Mouse (Mus musculus): ENCODE results near the gene Wdr91. TPM values are rescaled to one million over a fixed set of nuclear protein-coding genes. Genes with fewer than 3 reads are reported as not detected.

Wdr91 gene
- polyA plus RNA-seq, 1 experiment = 85.3 TPM

GRCm38 (mm10) chr6:34874101-34874921, 36.4 kb downstream of the Wdr91 start:
- TF ChIP-seq POLR2A (IDR thresholded peaks at IDR 0.05; ENCODE audit: borderline replicate concordance, low read depth, low read length) = no peak
- TF ChIP-seq CTCF (IDR thresholded peaks at IDR 0.05; ENCODE audit: low read depth, low read length) = no peak
- peak overlapping the region; percentile 65 for H3K27ac ChIP-seq (ENCODE audit: insufficient read depth, low read depth, low read length)
- peak overlapping the region; percentile 44 for H3K4me3 ChIP-seq (ENCODE audit: insufficient read depth, low read length)
- peaks cover 62% of the 10 kb centered on the region for H3K4me1 ChIP-seq (ENCODE audit: control insufficient read depth, insufficient read depth, low read length)

GRCm38 (mm10) chr6:34872871-34873270, 37.8 kb downstream of the Wdr91 start:
- no peak for TF ChIP-seq CTCF (IDR thresholded peaks at IDR 0.05; ENCODE audit: low read depth, low read length)
- TF ChIP-seq POLR2A (IDR thresholded peaks at IDR 0.05; ENCODE audit: borderline replicate concordance, low read depth, low read length) = no peak
- Histone ChIP-seq H3K4me1 (ENCODE audit: control insufficient read depth, insufficient read depth, low read length) (peaks cover 76% of the 10 kb centered on the region), H3K27ac (ENCODE audit: insufficient read depth, low read depth, low read length) (no peak overlapping the region), H3K4me3 (ENCODE audit: insufficient read depth, low read length) (no peak overlapping the region)

GRCm38 (mm10) chr6:34871929-34872328, 38.7 kb downstream of the Wdr91 start:
- TF ChIP-seq CTCF (IDR thresholded peaks at IDR 0.05; ENCODE audit: low read depth, low read length) = no peak
- no peak for TF ChIP-seq POLR2A (IDR thresholded peaks at IDR 0.05; ENCODE audit: borderline replicate concordance, low read depth, low read length)
- Histone ChIP-seq H3K27ac (ENCODE audit: insufficient read depth, low read depth, low read length) (peak overlapping the region; percentile 52), H3K4me3 (ENCODE audit: insufficient read depth, low read length) (no peak overlapping the region), H3K4me1 (ENCODE audit: control insufficient read depth, insufficient read depth, low read length) (peaks cover 83% of the 10 kb centered on the region)

- H3K27ac ChIP-seq (ENCODE audit: insufficient read depth, low read depth, low read length) = peak overlapping the region; percentile 93
Observed at GRCm38 (mm10) chr6:34870724-34871123, 40.0 kb downstream of the Wdr91 start.

GRCm38 (mm10) chr6:34870136-34870535, 40.5 kb downstream of the Wdr91 start:
- Histone ChIP-seq H3K4me3 (ENCODE audit: insufficient read depth, low read length) (no peak overlapping the region), H3K27ac (ENCODE audit: insufficient read depth, low read depth, low read length) (peak overlapping the region; percentile 93), H3K4me1 (ENCODE audit: control insufficient read depth, insufficient read depth, low read length) (peaks cover 83% of the 10 kb centered on the region)
- TF ChIP-seq POLR2A (IDR thresholded peaks at IDR 0.05; ENCODE audit: borderline replicate concordance, low read depth, low read length) = no peak

More at GRCm38 (mm10) chr6:34870724-34871123, 40.0 kb downstream of the Wdr91 start:
- TF ChIP-seq POLR2A (IDR thresholded peaks at IDR 0.05; ENCODE audit: borderline replicate concordance, low read depth, low read length) (no peak), CTCF (IDR thresholded peaks at IDR 0.05; ENCODE audit: low read depth, low read length) (no peak)
- H3K4me3 ChIP-seq (ENCODE audit: insufficient read depth, low read length) = no peak overlapping the region
- peaks cover 81% of the 10 kb centered on the region for H3K4me1 ChIP-seq (ENCODE audit: control insufficient read depth, insufficient read depth, low read length)

- Histone ChIP-seq H3K4me3 (ENCODE audit: insufficient read depth, low read length) (peak overlapping the region; percentile 11; the same call in 1 of the 2 replicates), H3K4me1 (ENCODE audit: control insufficient read depth, insufficient read depth, low read length) (peaks cover 78% of the 10 kb centered on the region), H3K27ac (ENCODE audit: insufficient read depth, low read depth, low read length) (peak overlapping the region; percentile 93)
- TF ChIP-seq CTCF (IDR thresholded peaks at IDR 0.05; ENCODE audit: low read depth, low read length) (no peak), POLR2A (IDR thresholded peaks at IDR 0.05; ENCODE audit: borderline replicate concordance, low read depth, low read length) (no peak)
Observed at GRCm38 (mm10) chr6:34869225-34869915, 41.3 kb downstream of the Wdr91 start.

- H3K4me1 ChIP-seq (ENCODE audit: control insufficient read depth, insufficient read depth, low read length) = peaks cover 74% of the 10 kb centered on the region
- H3K27ac ChIP-seq (ENCODE audit: insufficient read depth, low read depth, low read length) = peak overlapping the region; percentile 93
- no peak overlapping the region for H3K4me3 ChIP-seq (ENCODE audit: insufficient read depth, low read length)
- no peak for TF ChIP-seq POLR2A (IDR thresholded peaks at IDR 0.05; ENCODE audit: borderline replicate concordance, low read depth, low read length)
- TF ChIP-seq CTCF (IDR thresholded peaks at IDR 0.05; ENCODE audit: low read depth, low read length) = no peak
Observed at GRCm38 (mm10) chr6:34868507-34869217, 42.0 kb downstream of the Wdr91 start.

- H3K27ac ChIP-seq (ENCODE audit: insufficient read depth, low read depth, low read length) = peak overlapping the region; percentile 93
- TF ChIP-seq CTCF (IDR thresholded peaks at IDR 0.05; ENCODE audit: low read depth, low read length) = no peak
- TF ChIP-seq POLR2A (IDR thresholded peaks at IDR 0.05; ENCODE audit: borderline replicate concordance, low read depth, low read length) = no peak
- peaks cover 72% of the 10 kb centered on the region for H3K4me1 ChIP-seq (ENCODE audit: control insufficient read depth, insufficient read depth, low read length)
- H3K4me3 ChIP-seq (ENCODE audit: insufficient read depth, low read length) = no peak overlapping the region
Observed at GRCm38 (mm10) chr6:34867995-34868350, 42.7 kb downstream of the Wdr91 start.

GRCm38 (mm10) chr6:34867301-34867994, 43.2 kb downstream of the Wdr91 start:
- H3K27ac ChIP-seq (ENCODE audit: insufficient read depth, low read depth, low read length) = peak overlapping the region; percentile 93
- no peak overlapping the region for H3K4me3 ChIP-seq (ENCODE audit: insufficient read depth, low read length)
- TF ChIP-seq CTCF (IDR thresholded peaks at IDR 0.05; ENCODE audit: low read depth, low read length) (no peak), POLR2A (IDR thresholded peaks at IDR 0.05; ENCODE audit: borderline replicate concordance, low read depth, low read length) (no peak)
- peaks cover 67% of the 10 kb centered on the region for H3K4me1 ChIP-seq (ENCODE audit: control insufficient read depth, insufficient read depth, low read length)

All from bone marrow macrophage, adult 2 months (primary cell).